Mouse (Mus musculus): ENCODE measurements at regions not wholly inside any gene's neighbourhood (a gene's known extent, or its start where the extent isn't known, plus 50 kb on each side); places are given as distances from the start of the nearest gene placed in this dataset.

DNA sequence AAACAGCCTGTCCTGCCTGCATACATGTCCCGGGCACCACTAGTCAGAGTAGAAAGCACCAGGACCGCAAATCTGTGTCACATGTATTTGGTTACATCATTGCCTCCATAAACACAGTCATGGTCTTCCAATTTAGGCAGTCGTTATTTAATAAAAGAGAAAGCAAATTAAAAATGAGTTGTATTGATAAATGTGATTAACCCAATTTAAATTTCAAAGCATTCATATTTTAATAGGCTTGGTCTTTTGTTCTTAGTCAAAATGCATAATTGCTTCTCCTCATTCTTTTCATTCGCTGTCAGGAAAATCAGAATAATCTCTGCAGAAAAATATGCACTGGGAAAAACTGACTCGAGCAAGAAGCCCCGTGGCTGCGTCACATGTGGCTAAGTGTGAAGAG lies 307.3 kb upstream of the Id4 start:
- Histone ChIP-seq H3K36me3 (ENCODE audit: control insufficient read depth, insufficient read depth, low read length) (no peaks in the 10 kb centered on the region), H3K27ac (ENCODE audit: low read length) (no peak overlapping the region), H3K9ac (ENCODE audit: low read length) (no peak overlapping the region), H3K4me1 (replicated peaks; ENCODE audit: control insufficient read depth, insufficient read depth, low read length) (no peaks in the 10 kb centered on the region; the same call in 1 of the 2 replicates), H3K27me3 (ENCODE audit: control insufficient read depth, insufficient read depth, low read depth, low read length) (no peaks in the 10 kb centered on the region), H3K4me2 (ENCODE audit: low read depth, low read length) (no peak overlapping the region), H3K9me3 (ENCODE audit: control insufficient read depth, low read length) (no peaks in the 10 kb centered on the region), H3K4me3 (ENCODE audit: low read length) (no peak overlapping the region)
- 61% methylated on average over 7 of the region's 7 CpGs for WGBS
- no peak for ATAC-seq (ENCODE audit: low read depth)

- no peak for ATAC-seq (ENCODE audit: low read depth)
- Histone ChIP-seq H3K4me1 (replicated peaks; ENCODE audit: control insufficient read depth, insufficient read depth, low read length) (no peaks in the 10 kb centered on the region; the same call in 1 of the 2 replicates), H3K36me3 (ENCODE audit: control insufficient read depth, insufficient read depth, low read length) (no peaks in the 10 kb centered on the region), H3K9me3 (ENCODE audit: control insufficient read depth, low read length) (no peaks in the 10 kb centered on the region), H3K4me2 (ENCODE audit: low read depth, low read length) (no peak overlapping the region), H3K27me3 (ENCODE audit: control insufficient read depth, insufficient read depth, low read depth, low read length) (no peaks in the 10 kb centered on the region), H3K27ac (ENCODE audit: low read length) (no peak overlapping the region), H3K9ac (ENCODE audit: low read length) (no peak overlapping the region), H3K4me3 (ENCODE audit: low read length) (no peak overlapping the region)
- 76% methylated on average over 10 of the region's 10 CpGs for WGBS
Observed at GRCm38 (mm10) chr13:47955504-47955903, 305.5 kb upstream of the Id4 start.

- Histone ChIP-seq H3K4me1 (replicated peaks; ENCODE audit: control insufficient read depth, insufficient read depth, low read length) (no peaks in the 10 kb centered on the region), H3K4me2 (ENCODE audit: low read depth, low read length) (no peak overlapping the region), H3K9me3 (ENCODE audit: control insufficient read depth, low read length) (no peaks in the 10 kb centered on the region), H3K27ac (ENCODE audit: low read length) (no peak overlapping the region), H3K27me3 (ENCODE audit: control insufficient read depth, insufficient read depth, low read depth, low read length) (no peaks in the 10 kb centered on the region), H3K36me3 (ENCODE audit: control insufficient read depth, insufficient read depth, low read length) (no peaks in the 10 kb centered on the region), H3K9ac (ENCODE audit: low read length) (no peak overlapping the region), H3K4me3 (ENCODE audit: low read length) (no peak overlapping the region)
- no peak for ATAC-seq (ENCODE audit: low read depth)
- WGBS, result 89% methylated on average over 11 of the region's 11 CpGs
Observed at GRCm38 (mm10) chr13:47957662-47958061, 303.4 kb upstream of the Id4 start.

GRCm38 (mm10) chr13:47974216-47974615 lies 286.8 kb upstream of the Id4 start:
- Histone ChIP-seq H3K36me3 (ENCODE audit: control insufficient read depth, insufficient read depth, low read length) (no peaks in the 10 kb centered on the region), H3K4me3 (ENCODE audit: low read length) (no peak overlapping the region), H3K4me2 (ENCODE audit: low read depth, low read length) (peak overlapping the region; percentile 44), H3K4me1 (replicated peaks; ENCODE audit: control insufficient read depth, insufficient read depth, low read length) (0 out of 2 replicates have a peak, but pooled peaks cover 6% of the 10 kb centered on the region), H3K9me3 (ENCODE audit: control insufficient read depth, low read length) (no peaks in the 10 kb centered on the region), H3K9ac (ENCODE audit: low read length) (no peak overlapping the region), H3K27me3 (ENCODE audit: control insufficient read depth, insufficient read depth, low read depth, low read length) (no peaks in the 10 kb centered on the region), H3K27ac (ENCODE audit: low read length) (no peak overlapping the region)
- WGBS, result 9% methylated on average over 12 of the region's 12 CpGs
- peak; percentile 49; the same call in 1 of the 2 replicates for ATAC-seq (ENCODE audit: low read depth)

- H3K4me3 ChIP-seq (ENCODE audit: low read length), result no peak overlapping the region
- H3K4me1 ChIP-seq (replicated peaks; ENCODE audit: control insufficient read depth, insufficient read depth, low read length), result 0 out of 2 replicates have a peak, but pooled peaks cover 6% of the 10 kb centered on the region
- ATAC-seq (ENCODE audit: low read depth), result peak; percentile 79; the same call in 1 of the 2 replicates
- H3K36me3 ChIP-seq (ENCODE audit: control insufficient read depth, insufficient read depth, low read length), result no peaks in the 10 kb centered on the region
- H3K9me3 ChIP-seq (ENCODE audit: control insufficient read depth, low read length), result no peaks in the 10 kb centered on the region
- peak overlapping the region; percentile 44 for H3K4me2 ChIP-seq (ENCODE audit: low read depth, low read length)
- H3K27me3 ChIP-seq (ENCODE audit: control insufficient read depth, insufficient read depth, low read depth, low read length), result no peaks in the 10 kb centered on the region
- no peak overlapping the region for H3K27ac ChIP-seq (ENCODE audit: low read length)
- H3K9ac ChIP-seq (ENCODE audit: low read length), result no peak overlapping the region
- WGBS, result 49% methylated on average over 16 of the region's 16 CpGs
Observed at GRCm38 (mm10) chr13:47974756-47975515, 286.1 kb upstream of the Id4 start.

DNA sequence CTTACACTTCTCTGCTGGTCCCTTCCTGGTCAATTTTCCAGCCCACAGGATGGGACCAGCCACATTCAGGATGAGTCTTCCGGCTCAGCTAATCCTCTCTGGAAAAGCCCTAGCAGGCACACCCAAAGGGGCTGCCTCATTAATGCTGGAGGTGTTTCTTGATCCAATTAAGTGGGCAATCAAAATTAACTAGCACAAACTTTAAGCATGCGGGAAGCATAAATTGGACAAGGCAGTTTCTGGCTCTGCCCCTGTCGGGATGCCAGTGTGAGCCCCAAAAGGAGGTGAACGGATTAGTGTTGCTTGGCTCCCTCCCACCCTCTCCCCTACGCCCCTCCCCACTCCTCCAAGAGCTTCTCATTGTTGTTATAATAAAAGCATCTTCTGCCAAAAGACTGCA lies 262.5 kb upstream of the Id4 start:
- no peaks in the 10 kb centered on the region for H3K9me3 ChIP-seq (ENCODE audit: control insufficient read depth, low read length)
- no peaks in the 10 kb centered on the region for H3K36me3 ChIP-seq (ENCODE audit: control insufficient read depth, insufficient read depth, low read length)
- no peak overlapping the region for H3K4me3 ChIP-seq (ENCODE audit: low read length)
- 65% methylated on average over 5 of the region's 5 CpGs for WGBS
- no peak for ATAC-seq (ENCODE audit: low read depth)
- H3K4me1 ChIP-seq (replicated peaks; ENCODE audit: control insufficient read depth, insufficient read depth, low read length), result no peaks in the 10 kb centered on the region
- H3K27ac ChIP-seq (ENCODE audit: low read length), result no peak overlapping the region
- H3K27me3 ChIP-seq (ENCODE audit: control insufficient read depth, insufficient read depth, low read depth, low read length), result no peaks in the 10 kb centered on the region
- no peak overlapping the region for H3K4me2 ChIP-seq (ENCODE audit: low read depth, low read length)
- no peak overlapping the region for H3K9ac ChIP-seq (ENCODE audit: low read length)

- H3K9me3 ChIP-seq (ENCODE audit: control insufficient read depth, low read length), result no peaks in the 10 kb centered on the region
- no peaks in the 10 kb centered on the region for H3K4me1 ChIP-seq (replicated peaks; ENCODE audit: control insufficient read depth, insufficient read depth, low read length)
- H3K9ac ChIP-seq (ENCODE audit: low read length), result no peak overlapping the region
- H3K27me3 ChIP-seq (ENCODE audit: control insufficient read depth, insufficient read depth, low read depth, low read length), result no peaks in the 10 kb centered on the region
- no peak for ATAC-seq (ENCODE audit: low read depth)
- WGBS, result 68% methylated on average over 4 of the region's 4 CpGs
- H3K4me3 ChIP-seq (ENCODE audit: low read length), result no peak overlapping the region
- no peak overlapping the region for H3K27ac ChIP-seq (ENCODE audit: low read length)
- no peaks in the 10 kb centered on the region for H3K36me3 ChIP-seq (ENCODE audit: control insufficient read depth, insufficient read depth, low read length)
- no peak overlapping the region for H3K4me2 ChIP-seq (ENCODE audit: low read depth, low read length)
Observed at GRCm38 (mm10) chr13:47999399-47999798, 261.6 kb upstream of the Id4 start.

DNA sequence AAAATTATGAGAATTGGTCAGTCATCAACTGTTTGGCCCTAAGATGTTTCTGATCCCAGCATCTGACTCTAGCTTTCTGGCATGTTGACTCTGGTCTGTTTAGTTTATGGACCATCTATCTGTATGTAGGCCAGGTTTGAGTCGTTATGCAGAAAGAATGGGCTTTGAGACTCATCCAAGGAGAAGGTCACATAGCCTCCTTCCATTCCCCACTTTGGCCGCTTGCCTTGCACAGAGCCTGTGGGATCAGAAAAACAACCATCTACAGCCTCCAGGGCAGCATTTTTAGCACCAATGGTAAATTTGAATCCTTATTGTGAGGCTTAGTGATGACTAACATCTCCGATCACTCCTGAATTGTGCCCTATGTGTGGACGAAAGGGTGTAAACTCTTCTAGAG lies 257.9 kb upstream of the Id4 start:
- Histone ChIP-seq H3K4me2 (ENCODE audit: low read depth, low read length) (no peak overlapping the region), H3K27me3 (ENCODE audit: control insufficient read depth, insufficient read depth, low read depth, low read length) (no peaks in the 10 kb centered on the region), H3K27ac (ENCODE audit: low read length) (no peak overlapping the region), H3K9ac (ENCODE audit: low read length) (no peak overlapping the region), H3K9me3 (ENCODE audit: control insufficient read depth, low read length) (no peaks in the 10 kb centered on the region), H3K4me3 (ENCODE audit: low read length) (no peak overlapping the region), H3K4me1 (replicated peaks; ENCODE audit: control insufficient read depth, insufficient read depth, low read length) (no peaks in the 10 kb centered on the region), H3K36me3 (ENCODE audit: control insufficient read depth, insufficient read depth, low read length) (no peaks in the 10 kb centered on the region)
- no peak for ATAC-seq (ENCODE audit: low read depth)
- WGBS, result 82% methylated on average over 4 of the region's 4 CpGs

DNA sequence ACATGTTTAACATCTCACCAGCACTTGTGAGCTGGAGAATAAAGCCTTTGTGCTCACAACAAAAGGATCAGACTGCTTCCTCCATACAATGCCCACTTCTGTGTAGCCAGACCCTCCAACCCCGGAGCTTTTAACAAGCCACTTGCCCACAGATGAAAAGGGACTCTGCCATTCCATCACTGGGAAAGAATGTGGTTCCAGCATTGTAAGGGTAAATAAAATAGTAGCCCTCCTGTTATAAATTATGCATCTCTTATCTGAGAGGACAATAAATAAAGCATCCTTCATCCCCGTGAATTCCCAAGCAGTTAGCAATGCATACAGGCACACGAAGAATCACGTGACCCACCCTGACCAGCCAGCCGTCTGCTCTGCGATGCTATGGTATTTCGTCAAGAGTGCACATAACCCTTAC lies 247.7 kb upstream of the Id4 start:
- Histone ChIP-seq H3K27ac (ENCODE audit: low read length) (no peak overlapping the region), H3K4me2 (ENCODE audit: low read depth, low read length) (no peak overlapping the region), H3K27me3 (ENCODE audit: control insufficient read depth, insufficient read depth, low read depth, low read length) (no peaks in the 10 kb centered on the region), H3K36me3 (ENCODE audit: control insufficient read depth, insufficient read depth, low read length) (no peaks in the 10 kb centered on the region), H3K4me1 (replicated peaks; ENCODE audit: control insufficient read depth, insufficient read depth, low read length) (no peaks in the 10 kb centered on the region), H3K9ac (ENCODE audit: low read length) (no peak overlapping the region), H3K9me3 (ENCODE audit: control insufficient read depth, low read length) (no peaks in the 10 kb centered on the region), H3K4me3 (ENCODE audit: low read length) (no peak overlapping the region)
- WGBS, result 35% methylated on average over 7 of the region's 7 CpGs
- ATAC-seq (ENCODE audit: low read depth), result no peak

All from lung, embryonic 16.5 days (tissue).